Mouse (Mus musculus): ENCODE measurements at regions not wholly inside any gene's neighbourhood (a gene's known extent, or its start where the extent isn't known, plus 50 kb on each side); places are given as distances from the start of the nearest gene placed in this dataset.

- ATAC-seq (ENCODE audit: insufficient read depth), result no peak
- Histone ChIP-seq H3K9ac (no peak overlapping the region), H3K27ac (ENCODE audit: low read depth) (no peak overlapping the region), H3K27me3 (ENCODE audit: insufficient read depth, low read length) (no peaks in the 10 kb centered on the region), H3K4me2 (no peak overlapping the region), H3K4me3 (ENCODE audit: low read depth, low read length) (no peak overlapping the region), H3K36me3 (ENCODE audit: insufficient read depth) (no peaks in the 10 kb centered on the region), H3K9me3 (ENCODE audit: low read depth, low read length) (no peaks in the 10 kb centered on the region), H3K4me1 (ENCODE audit: insufficient read depth) (no peaks in the 10 kb centered on the region)
- no peak for TF ChIP-seq CTCF (IDR thresholded peaks at IDR 0.05; ENCODE audit: low read depth)
- no peak for DNase-seq
These were observed 58.0 kb upstream of the Abca12 start for GRCm38 (mm10) chr1:71472691-71473090.

DNA sequence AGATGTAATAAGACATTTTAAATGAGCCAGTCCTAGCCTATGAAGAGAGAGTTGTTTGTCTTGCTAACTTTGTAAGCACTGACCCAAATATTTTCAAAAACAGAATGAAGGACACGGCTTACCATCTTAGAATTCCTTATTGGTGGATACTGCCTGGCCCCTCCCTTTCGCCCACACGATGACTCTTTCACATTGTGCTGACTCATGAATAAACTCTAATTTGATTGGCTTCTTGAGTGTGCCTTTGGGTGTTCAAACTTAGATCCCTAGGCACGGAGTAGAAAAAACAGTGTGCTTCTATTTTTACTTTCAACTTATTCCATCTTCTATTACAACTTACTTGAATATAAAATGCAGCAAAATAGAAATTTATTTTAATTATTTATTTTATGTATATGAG is 68.4 kb upstream of the Abca12 start:
- no peaks in the 10 kb centered on the region for H3K9me3 ChIP-seq (ENCODE audit: low read depth, low read length)
- no peaks in the 10 kb centered on the region for H3K4me1 ChIP-seq (ENCODE audit: insufficient read depth)
- TF ChIP-seq CTCF (IDR thresholded peaks at IDR 0.05; ENCODE audit: low read depth), result no peak
- no peak overlapping the region for H3K4me3 ChIP-seq (ENCODE audit: low read depth, low read length)
- no peak overlapping the region for H3K4me2 ChIP-seq
- no peak for DNase-seq
- no peaks in the 10 kb centered on the region for H3K36me3 ChIP-seq (ENCODE audit: insufficient read depth)
- no peaks in the 10 kb centered on the region for H3K27me3 ChIP-seq (ENCODE audit: insufficient read depth, low read length)
- H3K27ac ChIP-seq (ENCODE audit: low read depth), result no peak overlapping the region
- no peak for ATAC-seq (ENCODE audit: insufficient read depth)
- 88% methylated on average over 4 of the region's 4 CpGs for WGBS
- H3K9ac ChIP-seq, result no peak overlapping the region

DNA sequence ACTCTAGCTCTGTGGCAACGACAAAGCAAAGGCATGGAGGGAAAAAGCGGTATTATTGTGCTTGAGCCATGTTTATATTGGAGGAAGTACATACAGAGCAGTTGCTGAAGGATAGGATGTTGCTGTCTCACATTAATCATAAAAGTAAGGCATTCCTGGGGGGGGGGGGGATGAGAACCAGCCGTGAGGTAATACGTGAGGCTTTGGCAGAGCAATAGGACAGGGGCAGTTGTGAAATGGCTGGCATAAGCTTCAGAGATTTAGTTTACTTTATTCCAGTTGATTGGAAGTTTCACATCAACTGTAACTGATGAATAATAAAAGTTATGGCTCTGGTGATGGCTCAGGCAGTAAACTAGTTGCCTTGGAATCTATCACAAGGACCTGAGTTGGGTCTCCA is 62.4 kb upstream of the Atic start:
- Histone ChIP-seq H3K4me3 (ENCODE audit: low read depth, low read length) (no peak overlapping the region), H3K27me3 (ENCODE audit: insufficient read depth, low read length) (no peaks in the 10 kb centered on the region), H3K27ac (ENCODE audit: low read depth) (no peak overlapping the region), H3K9me3 (ENCODE audit: low read depth, low read length) (no peaks in the 10 kb centered on the region), H3K4me1 (ENCODE audit: insufficient read depth) (no peaks in the 10 kb centered on the region), H3K36me3 (ENCODE audit: insufficient read depth) (no peaks in the 10 kb centered on the region), H3K9ac (no peak overlapping the region), H3K4me2 (no peak overlapping the region)
- ATAC-seq (ENCODE audit: insufficient read depth) (no peak), DNase-seq (no peak)
- WGBS, result 44% methylated on average over 4 of the region's 4 CpGs
- TF ChIP-seq CTCF (IDR thresholded peaks at IDR 0.05; ENCODE audit: low read depth), result no peak

- DNase-seq, result peak; percentile 77
- no peaks in the 10 kb centered on the region for H3K36me3 ChIP-seq (ENCODE audit: insufficient read depth)
- no peak for ATAC-seq (ENCODE audit: insufficient read depth)
- WGBS, result 6% methylated on average over 5 of the region's 5 CpGs
- H3K27ac ChIP-seq (ENCODE audit: low read depth), result no peak overlapping the region
- no peak overlapping the region for H3K9ac ChIP-seq
- no peaks in the 10 kb centered on the region for H3K4me1 ChIP-seq (ENCODE audit: insufficient read depth)
- no peaks in the 10 kb centered on the region for H3K9me3 ChIP-seq (ENCODE audit: low read depth, low read length)
- no peak overlapping the region for H3K4me2 ChIP-seq
- no peak overlapping the region for H3K4me3 ChIP-seq (ENCODE audit: low read depth, low read length)
- no peaks in the 10 kb centered on the region for H3K27me3 ChIP-seq (ENCODE audit: insufficient read depth, low read length)
- peak; percentile 65 for TF ChIP-seq CTCF (IDR thresholded peaks at IDR 0.05; ENCODE audit: low read depth)
These were observed 51.1 kb upstream of the Atic start for GRCm38 (mm10) chr1:71505898-71506297.

DNA sequence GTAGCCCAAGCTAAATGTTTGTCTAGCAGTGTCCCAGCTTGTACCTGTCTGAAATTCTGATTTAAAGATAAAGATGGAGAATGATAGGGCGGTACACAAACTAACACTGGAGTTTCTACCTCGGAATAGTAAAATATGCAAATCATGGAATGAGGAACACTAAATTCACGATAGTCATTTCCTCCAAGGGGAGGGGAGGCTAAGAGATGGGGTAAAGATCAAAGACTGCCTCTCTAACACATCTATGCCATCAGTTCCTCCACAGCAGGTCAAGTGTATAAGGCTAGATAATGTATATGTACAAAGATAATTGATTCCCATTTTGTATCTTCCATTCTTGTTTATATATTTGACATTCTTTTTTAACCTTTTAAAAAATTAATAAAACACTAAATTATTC is 50.4 kb upstream of the Atic start:
- H3K9me3 ChIP-seq (ENCODE audit: low read depth, low read length), result no peaks in the 10 kb centered on the region
- no peak overlapping the region for H3K4me2 ChIP-seq
- no peak overlapping the region for H3K9ac ChIP-seq
- no peak for ATAC-seq (ENCODE audit: insufficient read depth)
- no peak for DNase-seq
- no peaks in the 10 kb centered on the region for H3K36me3 ChIP-seq (ENCODE audit: insufficient read depth)
- no peaks in the 10 kb centered on the region for H3K4me1 ChIP-seq (ENCODE audit: insufficient read depth)
- WGBS, result 56% methylated on average over 3 of the region's 3 CpGs
- no peak overlapping the region for H3K27ac ChIP-seq (ENCODE audit: low read depth)
- TF ChIP-seq CTCF (IDR thresholded peaks at IDR 0.05; ENCODE audit: low read depth), result no peak
- no peaks in the 10 kb centered on the region for H3K27me3 ChIP-seq (ENCODE audit: insufficient read depth, low read length)
- H3K4me3 ChIP-seq (ENCODE audit: low read depth, low read length), result no peak overlapping the region

Measured in lung, embryonic 14.5 days (tissue).